Mouse (Mus musculus): ENCODE results near the gene Gm35134.
"Not testable (repeated sequence)": the region's sequence is repeated elsewhere in the genome, so short reads cannot be mapped to it uniquely, and the experiment has no call there.

The Gm35134 gene

GRCm38 (mm10) chrY:19112707-19113106, at the start of gene Gm35134:
TSS of gene Gm35134 (plus strand) at chrY:19113007.
- DNase-seq (ENCODE audit: low read depth, low spot score): not testable (repeated sequence)
